Mouse (Mus musculus) MEL-GATA-1-ER (cell line): ENCODE measurements at regions not wholly inside any gene's neighbourhood (a gene's known extent, or its start where the extent isn't known, plus 50 kb on each side); places are given as distances from the start of the nearest gene placed in this dataset.

Experiments
- DNase-seq: peaks from one replicate; pipeline ENCODE4 v3.0.0-alpha.2; 2012; ENCODE audit warnings: low read depth; ENCODE audit errors: extremely low read depth

- DNase-seq, result peak; percentile 17
Measured at GRCm38 (mm10) chr2:51073040-51073594, 75.8 kb downstream of the Rnd3 start.

GRCm38 (mm10) chr2:51072346-51072885, 76.5 kb downstream of the Rnd3 start:
- DNase-seq, result peak; percentile 14

DNA sequence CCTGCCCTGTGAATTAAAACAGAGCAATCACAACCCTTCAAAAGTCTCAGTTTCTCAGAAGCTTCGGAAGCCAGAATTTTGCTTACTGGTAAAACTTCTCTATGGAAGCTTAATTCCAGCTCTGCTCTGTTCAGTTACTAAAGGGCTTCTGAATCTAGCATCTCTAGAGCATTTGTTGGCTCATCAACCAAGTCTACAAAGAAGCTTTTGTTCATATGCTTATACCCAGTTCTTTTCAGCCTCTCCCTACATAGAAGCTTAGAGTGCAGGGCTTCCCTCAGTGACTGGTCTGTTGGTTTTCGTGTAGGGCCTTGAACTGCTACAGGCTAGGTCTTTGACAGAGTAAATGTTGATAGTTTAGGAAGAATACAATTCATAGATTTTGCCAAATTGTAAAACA, 78.0 kb downstream of the Rnd3 start:
- no peak for DNase-seq

- DNase-seq, result no peak
Measured at GRCm38 (mm10) chr2:51066423-51066831, 82.5 kb downstream of the Rnd3 start.

- no peak for DNase-seq
Measured at GRCm38 (mm10) chr2:51065821-51066220, 83.1 kb downstream of the Rnd3 start.

DNA sequence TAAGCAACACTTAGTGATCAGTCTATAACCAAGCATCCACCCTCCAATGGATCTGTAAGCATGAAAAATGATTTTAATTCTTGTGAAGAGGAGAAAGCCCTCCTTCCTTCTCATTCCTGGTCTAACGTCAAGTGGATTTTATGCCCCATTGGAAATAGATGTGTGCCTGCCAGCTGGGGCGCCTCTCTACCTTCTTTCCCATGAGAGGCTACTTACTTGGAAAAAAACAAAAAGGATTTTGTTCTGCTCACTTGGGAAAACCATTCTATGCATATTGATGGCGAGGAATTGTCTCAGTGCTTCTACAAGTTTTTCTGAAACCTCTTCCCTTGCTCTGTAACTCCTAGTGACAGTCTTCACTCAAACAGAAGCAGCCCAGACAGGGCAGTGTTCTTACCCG, 84.1 kb downstream of the Rnd3 start:
- no peak for DNase-seq

DNA sequence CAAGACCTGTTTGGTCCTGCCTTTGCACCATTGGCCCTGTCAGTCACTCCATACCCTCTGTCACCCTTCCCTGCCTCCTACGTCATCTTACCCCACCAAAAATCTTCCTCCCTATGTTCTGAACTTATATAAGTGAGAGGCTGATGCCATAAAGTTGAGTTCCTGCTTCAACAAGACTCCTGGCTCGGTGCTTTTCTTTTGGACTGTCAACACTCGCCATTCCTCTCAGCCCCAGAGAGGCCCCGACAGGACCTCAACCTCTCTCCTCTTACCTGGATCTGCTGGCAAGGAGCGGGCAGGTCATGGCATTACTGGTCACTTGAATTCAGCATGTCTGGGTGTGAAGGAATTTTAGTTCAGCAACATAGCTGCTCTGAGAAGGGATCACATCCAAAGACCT, 86.9 kb downstream of the Rnd3 start:
- no peak for DNase-seq

GRCm38 (mm10) chr2:51058158-51058557, 90.8 kb downstream of the Rnd3 start:
- no peak for DNase-seq

- no peak for DNase-seq
Measured at GRCm38 (mm10) chr2:51056141-51056731, 92.7 kb downstream of the Rnd3 start.

DNA sequence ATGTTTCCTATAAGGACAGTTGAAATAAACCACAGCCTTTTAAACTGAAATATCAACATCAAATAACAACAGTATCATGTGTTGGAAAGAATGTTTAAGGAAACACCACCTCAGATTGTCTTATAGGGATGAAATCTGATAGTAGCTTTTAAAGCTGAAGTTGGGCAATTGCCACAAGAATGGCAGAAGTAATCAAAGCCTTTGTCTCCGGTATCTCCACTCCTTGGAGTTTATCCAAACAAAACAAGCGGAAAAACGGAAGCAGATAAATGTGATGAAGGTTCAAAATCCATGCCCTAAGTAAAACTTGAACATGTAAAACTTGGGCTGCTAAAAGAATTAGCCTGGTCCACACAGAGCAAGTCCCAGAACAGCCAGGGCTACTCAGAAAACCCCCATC, 93.6 kb downstream of the Rnd3 start:
- DNase-seq, result no peak

- no peak for DNase-seq
Measured at GRCm38 (mm10) chr2:51049834-51050170, 99.1 kb downstream of the Rnd3 start.

DNA sequence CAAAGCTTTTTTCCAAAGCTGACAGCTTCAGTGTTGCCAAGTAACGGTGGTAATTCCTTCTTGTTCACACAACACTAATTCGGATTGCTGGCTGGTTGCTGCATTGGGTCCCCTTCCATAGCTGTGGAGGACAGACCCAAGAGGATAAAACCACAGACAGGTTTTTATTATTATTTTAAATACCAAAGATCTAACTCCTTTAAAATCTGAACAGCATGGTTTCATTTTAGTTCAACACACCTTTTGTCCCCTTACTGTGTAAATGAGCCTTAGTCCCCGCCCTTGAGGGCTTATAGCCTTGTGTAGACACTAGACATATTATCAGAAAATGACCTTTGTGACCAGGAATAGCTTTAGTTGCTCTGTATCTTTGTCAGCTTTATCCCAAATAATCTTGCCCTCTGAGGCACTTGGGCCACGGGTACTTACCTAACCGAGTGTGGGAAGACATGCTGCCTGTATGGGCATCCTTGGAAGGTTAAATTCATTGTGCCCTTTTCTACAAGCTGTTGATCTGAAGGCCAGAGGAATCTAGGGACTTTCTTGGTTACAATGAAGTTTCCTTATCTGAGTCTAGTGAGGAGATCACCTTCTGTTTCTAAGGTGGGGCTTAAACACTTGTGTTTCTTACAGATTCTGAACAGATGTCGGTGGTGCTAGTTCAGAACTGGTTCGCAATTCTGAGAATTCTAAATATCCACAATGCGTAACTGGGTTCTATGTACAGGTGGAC, 99.6 kb downstream of the Rnd3 start:
- DNase-seq, result no peak

GRCm38 (mm10) chr2:51047520-51047919, 101.4 kb downstream of the Rnd3 start:
- no peak for DNase-seq

DNA sequence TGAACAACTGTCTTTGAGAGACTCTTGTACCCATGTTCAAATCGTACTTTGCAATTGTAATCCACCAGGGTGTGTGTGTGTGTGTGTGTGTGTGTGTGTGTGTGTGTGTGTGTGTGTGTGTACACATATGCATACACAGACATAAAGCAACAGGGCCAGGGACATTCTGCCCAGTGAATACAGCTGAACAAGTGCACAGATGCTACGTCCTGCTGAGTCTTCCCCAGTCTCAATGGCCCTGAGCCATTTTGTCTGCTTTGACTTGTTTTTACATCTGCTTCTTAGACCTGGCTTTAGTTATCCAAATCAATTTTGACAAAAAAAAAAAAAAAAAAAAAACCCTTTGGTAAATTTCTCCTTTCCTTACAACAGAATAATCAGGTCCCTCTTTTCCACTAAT, 103.3 kb downstream of the Rnd3 start:
- no peak for DNase-seq

- DNase-seq, result no peak
Measured at GRCm38 (mm10) chr2:51041101-51041500, 107.8 kb downstream of the Rnd3 start.

DNA sequence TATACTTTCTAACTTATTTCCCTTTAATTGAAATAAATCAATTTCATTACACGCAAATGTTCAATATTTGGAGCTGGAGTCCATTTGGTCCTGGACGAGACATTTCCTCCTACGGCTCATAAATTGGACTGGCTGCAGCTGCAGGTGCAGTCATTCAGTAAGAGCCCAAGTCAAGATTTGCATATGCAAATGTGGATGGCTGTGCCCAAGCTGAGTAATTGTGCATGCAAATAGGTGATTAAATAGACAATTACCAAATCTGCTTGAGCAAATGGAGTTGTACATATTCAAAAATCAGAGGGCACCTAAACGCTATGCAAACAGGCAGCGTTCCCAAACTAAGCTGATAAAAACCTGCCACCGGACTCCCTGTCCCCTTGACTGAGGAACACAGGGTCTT, 110.2 kb downstream of the Rnd3 start:
- no peak for DNase-seq

DNA sequence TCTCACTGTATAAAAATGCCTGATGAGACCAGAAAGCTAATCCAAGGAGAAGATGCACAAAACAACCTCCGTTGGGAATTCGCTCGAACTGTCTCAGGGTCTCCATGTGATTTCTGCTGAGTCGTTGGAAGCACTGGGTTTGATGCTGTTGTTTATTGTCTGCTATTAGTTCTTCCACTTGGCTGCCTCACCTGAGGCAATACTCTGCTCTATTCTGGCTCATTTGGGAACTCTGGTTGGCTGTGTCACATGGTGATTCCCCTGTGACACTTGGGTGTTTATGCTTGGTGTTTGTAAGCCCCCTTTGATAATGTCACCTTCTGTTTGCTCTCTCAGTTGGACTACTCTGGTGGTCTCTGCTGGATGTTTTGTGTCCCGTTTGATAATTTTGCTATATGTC, 111.9 kb downstream of the Rnd3 start:
- no peak for DNase-seq

GRCm38 (mm10) chr2:51036190-51036755, 112.6 kb downstream of the Rnd3 start:
- DNase-seq, result no peak

GRCm38 (mm10) chr2:51033881-51034280, 115.0 kb downstream of the Rnd3 start:
- DNase-seq, result no peak

DNA sequence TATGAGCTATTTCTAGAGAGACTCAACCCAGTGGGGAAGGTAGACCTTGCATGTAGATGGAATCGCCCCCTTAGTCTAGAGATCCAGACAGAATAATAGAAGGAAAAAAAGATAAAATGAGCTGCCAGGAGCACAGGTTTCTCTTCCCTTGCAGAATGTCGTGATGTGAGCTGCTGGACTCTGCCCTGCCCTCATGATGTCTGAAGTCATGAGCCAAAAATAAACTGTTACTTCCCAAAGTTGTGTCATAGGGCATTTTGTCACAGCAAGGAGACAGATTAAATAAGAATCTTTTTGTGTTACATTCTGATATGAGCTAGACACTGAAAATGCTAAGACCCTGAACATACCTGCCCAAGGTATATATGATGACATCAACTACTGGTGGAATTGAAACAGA, 126.4 kb downstream of the Rnd3 start:
- no peak for DNase-seq

DNA sequence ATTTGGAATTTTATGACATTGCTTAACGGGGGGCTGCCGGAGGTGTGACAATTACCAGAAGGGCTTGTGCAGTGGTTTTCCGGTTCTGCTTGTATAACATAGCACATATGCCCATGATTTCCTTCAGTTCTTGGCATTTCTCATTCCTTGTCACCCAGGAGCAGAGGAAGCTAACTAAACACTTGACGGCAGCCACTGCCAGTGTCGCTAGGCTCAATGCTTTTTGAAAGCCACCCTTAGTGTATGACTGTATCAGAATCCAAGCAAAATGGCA, 132.8 kb downstream of the Rnd3 start:
- DNase-seq, result no peak

DNA sequence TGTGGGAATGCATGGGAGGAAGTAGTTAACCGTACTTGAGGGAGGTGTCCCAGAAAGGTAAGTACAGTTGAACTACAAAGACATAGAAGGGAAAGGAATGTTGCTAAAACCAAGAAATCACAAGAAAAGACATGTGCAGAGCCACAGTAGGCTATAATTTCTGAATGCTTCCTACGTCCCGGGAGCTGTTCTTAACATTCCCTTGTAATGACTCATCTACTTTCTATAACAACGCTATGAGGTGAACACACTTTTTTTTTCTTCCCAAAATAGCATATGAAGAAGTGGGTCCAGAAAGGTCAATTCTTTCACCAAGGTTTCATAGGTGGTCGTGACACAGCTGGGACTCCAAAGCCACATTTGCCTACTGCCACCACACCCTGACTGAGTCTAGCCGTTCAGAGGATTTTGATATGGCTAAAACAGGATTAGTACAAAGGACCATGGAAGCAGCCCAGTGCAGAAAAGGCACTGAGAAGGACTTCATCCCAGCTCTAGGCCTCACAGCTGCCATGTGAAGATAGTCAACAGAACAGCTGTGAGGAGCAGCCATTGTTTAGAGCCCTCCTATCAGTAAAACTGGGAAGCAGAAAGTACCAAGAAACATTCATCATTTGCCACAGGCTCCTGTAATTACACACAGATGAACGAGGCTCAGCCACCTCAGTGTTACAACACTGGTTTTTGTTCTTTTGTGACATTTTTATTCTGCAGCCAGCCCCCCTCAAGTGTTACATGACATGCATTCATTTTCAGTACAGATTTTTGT, 133.4 kb downstream of the Rnd3 start:
- no peak for DNase-seq
